Mouse (Mus musculus) Muller cell, postnatal 12 days (primary cell): ENCODE measurements at regions not wholly inside any gene's neighbourhood (a gene's known extent, or its start where the extent isn't known, plus 50 kb on each side); places are given as distances from the start of the nearest gene placed in this dataset.

Experiments used
- DNase-seq: peaks from one replicate; pipeline ENCODE4 v3.0.0-alpha.2; 2015; ENCODE audit errors: inconsistent ontology term

DNA sequence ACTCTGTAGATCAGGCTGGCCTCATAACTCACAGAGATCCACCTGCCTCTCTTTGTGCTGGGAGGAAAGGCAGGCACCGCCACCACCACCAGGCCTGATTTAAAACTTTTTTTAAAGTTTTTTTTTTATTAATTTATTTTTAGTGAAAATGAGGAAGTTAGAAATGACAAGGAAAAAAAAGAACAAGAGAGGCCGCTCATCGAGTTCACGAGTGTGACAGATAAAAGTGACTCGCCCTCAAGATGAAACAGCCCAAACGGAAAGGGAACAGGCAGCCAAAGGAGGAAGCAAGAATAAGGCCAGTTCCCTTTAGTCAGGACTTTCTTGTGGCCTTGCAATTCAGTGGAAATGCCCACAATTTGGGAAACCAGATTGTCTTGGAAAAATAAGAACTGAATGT is 163.4 kb upstream of the Jmjd1c start:
- DNase-seq, result no peak

DNA sequence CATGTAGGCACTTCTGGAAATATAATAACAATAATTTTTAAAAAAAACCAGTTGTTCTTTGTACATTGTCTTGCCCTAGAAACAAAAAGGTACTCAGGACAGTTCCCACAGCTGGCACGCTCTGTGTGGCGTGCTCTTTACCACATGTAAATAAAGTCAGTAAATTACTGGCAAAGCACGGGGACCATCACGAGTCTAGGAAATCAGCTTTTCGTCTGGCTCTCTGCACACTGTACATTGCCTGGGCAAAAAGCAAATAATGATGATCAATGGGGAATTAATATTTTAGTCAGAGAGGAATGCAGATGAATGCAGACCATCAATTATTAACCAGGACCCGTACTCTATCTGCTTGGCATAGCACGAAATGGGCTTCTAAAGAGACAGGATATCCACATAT is 162.2 kb upstream of the Jmjd1c start:
- DNase-seq, result no peak

DNA sequence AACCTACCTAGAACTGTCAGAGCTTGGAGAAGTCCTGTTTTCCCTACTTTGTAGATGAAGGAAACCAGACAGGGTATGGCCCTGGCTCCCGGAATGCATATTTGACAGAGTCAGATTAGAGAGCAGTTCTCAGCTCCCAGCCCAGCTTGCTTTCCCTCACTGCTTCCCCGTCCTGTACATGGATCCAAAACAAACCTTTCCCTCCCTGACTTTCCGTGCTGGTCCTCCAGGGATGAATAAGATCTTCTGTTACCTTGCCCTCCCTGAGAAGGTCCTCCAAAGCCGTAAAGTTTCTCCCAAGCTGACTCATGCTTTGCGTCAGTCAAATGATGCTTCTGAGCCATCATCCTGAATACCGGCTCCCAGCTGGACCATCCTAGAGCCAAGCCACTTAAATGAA is 160.2 kb upstream of the Jmjd1c start:
- no peak for DNase-seq

DNA sequence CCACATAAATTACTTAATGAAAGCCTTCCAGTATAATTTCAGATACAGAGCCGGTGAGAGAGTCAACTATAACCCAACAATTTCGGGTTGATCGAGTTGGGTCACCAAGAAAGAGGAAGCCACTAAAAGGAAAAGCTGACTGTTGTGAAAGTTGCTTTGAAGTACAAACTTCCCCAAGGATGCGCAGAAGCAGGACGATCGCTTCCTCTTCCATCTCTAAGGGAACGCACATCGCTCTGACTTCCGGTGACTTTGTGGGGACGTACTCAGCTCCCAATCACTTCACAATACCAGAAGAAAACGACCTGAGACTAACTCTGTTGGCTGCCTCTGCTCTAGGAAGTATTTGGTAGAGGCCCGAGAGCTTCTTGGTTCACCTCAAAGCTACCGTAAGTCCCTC is 158.8 kb upstream of the Jmjd1c start:
- no peak for DNase-seq

DNA sequence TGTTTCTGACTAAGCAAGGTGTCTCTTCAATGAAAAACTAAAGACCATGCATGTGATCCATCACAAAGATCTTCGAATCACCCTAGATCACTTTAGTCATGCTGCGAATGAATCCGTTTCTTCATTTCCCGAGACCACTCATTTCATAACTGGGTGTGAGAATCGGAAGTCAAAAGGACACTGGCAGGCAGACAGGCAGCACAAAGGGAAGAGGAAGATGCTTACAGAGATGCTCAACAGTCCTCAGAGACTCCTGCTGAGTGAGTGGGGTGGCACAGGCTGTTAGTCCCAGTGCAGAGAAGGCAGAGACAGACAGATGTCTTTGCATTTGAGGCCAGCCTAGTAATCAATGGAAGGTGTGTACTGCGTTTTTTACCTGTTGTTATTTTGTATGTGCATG is 155.6 kb upstream of the Jmjd1c start:
- no peak for DNase-seq

DNA sequence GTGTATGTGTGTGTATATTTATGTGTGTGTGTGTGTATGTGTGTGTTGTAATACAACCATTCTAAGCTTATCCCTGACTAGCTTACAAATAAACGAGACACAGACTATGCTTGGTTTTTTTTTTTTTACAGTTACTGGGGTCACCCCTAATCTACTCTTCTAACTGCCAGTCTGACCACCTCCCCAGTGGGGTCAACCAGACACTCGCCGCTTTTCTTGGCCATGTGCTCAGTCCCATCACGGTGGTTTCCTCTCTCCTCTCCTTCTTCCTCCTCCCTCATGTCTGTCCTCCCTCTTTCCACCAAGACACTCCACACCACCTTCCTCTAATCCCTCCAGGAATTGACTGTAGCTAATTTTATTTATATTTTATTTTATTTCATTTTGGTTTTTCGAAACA is 155.0 kb upstream of the Jmjd1c start:
- no peak for DNase-seq

DNA sequence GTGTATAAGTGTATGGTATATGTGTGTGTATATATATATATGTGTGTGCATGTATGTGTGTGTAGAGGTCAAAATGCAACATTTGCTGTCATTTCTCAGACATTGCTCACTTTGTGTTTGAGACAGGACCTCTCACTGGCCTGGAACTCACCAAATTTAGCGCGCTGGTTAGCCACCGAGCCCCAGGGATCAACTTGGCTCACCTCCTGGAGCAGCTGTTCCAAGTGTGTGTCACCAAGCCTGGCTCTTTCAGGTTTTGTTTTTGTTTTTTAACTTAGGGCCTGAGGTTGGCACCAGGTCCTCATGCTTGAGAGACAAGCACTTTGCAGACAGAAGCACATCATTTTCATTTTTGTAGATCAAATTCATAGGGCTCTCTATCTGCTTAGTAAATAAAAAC is 154.0 kb upstream of the Jmjd1c start:
- DNase-seq, result peak; percentile 56

DNA sequence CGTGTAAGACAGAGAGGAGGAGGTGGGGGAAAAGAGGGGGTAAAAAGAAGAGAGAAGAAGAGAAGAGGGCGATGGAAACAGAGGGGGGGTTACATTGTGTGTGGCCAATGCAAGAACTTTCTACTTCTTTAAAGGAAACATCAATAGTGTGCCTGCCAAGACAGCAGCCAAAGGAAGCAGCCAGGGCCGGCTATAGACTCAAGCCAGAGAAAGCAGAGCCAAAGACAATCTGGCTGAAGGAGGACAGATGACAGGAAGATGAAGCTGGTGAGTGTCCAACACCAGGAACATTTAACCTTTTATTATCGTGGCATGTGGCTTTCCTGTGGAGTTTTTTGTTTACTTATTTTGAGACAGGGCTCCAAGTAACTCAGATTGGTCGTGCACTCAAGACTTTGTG is 152.1 kb upstream of the Jmjd1c start:
- DNase-seq, result no peak

DNA sequence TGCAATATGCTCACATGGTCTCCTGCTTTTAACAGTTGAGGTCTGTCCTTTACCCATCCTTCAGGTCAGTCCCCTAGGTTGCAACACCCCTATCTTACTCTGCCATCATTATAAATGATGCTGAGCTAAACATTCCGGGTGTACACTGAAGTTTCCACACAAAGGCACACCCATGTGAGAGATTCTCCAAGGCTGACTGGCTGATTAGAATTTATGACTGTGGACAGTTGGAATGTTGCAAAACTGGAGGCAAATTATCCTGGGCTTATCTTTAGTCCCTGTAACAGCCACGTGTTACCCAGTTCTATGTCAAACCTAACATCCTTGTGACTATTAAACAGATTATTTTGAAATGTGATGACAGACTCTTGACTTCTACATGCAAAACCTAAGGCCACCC is 149.8 kb upstream of the Jmjd1c start:
- DNase-seq, result peak; percentile 20

DNA sequence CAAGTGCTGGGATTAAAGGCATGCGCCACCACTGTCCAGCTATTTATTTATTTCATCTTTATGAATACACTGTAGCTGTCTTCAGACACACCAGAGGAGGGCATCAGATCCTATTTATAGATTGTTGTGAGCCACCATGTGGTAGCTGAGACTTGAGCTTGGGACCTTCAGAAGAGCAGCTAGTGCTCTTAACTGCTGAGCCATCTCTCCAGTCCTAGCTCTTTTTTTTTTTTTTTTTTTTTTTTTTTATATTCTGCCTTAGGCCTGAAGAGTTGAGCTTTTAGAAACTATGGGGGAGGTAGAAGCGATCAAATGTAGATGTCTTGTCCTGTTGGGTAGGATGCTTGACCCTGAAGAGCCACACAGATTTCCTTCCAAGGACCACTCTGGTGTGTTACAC is 147.6 kb upstream of the Jmjd1c start:
- no peak for DNase-seq

DNA sequence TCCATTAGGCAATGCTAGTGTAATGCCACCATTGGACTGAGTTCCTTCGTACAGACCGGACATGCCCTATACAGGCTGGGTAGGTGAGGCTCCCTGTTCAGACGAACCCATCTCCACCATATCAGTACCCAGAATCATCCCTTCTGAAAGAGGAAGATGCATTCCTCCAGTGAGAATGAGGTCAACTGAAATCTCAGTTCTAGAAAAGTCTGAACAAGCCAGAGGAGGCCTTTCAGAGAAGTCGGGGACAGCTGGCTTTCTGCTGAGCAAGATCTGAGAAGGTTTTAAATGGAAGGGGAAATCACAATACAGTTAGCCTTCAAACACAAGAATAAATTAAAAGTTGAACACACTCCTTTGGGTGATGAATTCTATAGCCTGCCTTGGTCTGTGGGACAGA is 145.5 kb upstream of the Jmjd1c start:
- no peak for DNase-seq

DNA sequence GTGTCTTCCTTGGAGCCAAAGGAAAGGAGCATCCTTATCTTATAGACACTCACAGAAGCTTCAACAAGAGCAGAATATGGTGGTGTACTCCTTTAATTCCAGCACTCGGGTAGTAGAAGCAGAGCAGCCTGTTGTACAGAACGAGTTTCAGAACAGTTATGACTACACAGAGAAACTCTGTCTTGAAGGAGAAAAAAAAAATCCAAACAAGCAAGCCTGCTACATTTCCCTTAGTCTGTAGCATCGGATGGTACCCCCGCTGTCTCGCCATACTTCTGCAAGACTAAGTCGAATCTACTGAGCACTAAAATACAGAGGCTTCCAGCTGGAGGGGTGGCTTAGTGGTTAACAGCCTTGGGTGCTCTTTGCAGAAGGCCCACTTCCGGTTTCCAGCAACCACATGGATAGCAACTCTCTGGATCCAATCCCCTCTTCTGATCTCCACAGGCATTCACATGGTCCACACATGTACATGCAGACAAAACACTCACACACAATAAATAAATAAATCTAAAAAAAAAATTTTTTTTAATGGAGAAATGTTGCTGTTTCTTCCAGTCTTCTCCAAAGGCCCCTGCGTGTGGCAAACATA is 144.6 kb upstream of the Jmjd1c start:
- no peak for DNase-seq

DNA sequence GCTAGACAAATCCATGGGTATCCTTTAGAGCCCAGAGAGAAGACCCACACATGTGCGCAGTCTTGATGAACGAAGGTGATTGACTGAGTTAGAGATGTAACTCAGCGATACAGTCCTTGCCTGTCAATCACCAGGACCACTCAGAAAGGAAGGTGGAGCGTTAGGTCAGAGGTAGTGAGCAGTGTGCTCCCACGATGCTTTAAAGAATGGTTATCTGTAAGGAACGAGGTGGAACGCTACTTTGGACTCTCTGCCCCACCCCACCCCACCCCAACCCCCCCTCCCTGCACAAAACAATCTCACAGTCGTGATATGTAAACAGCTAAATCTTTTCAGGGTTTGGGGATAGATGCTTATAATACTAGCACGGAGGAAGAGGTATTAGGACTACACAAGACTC is 144.0 kb upstream of the Jmjd1c start:
- DNase-seq, result no peak

DNA sequence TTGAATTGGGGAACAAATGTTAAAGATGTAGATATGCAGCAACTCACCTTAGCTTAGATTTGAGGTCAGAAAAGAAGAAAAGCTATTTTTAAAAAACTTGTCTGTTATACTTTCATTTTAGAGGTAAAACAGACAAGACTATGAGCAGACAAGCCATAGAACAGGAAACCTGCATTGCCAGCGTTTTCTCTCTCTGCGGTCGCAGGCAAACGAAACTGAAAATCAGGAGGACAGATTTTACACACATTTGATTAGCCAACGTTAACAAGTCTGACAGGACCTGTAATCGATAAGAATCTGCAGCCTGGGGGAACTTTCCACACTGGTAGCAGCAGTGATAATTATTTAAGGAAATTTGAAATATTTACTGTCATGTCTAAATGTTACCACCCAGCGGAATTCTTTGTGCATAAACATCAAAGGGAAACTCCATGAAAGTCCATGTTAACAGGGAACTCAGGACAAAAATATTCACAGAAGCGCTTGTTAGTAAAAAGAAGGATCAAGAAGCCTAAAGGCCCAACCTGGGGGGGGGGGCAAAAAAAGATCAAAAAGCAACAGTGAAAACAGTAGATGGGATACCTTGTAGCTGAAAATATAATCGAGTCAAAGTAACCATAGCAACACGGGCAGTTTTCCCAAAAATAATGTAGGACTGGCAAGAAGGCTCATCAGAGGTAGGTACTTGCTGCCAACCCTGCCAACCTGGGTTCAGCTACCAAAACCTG is 142.5 kb upstream of the Jmjd1c start:
- no peak for DNase-seq

DNA sequence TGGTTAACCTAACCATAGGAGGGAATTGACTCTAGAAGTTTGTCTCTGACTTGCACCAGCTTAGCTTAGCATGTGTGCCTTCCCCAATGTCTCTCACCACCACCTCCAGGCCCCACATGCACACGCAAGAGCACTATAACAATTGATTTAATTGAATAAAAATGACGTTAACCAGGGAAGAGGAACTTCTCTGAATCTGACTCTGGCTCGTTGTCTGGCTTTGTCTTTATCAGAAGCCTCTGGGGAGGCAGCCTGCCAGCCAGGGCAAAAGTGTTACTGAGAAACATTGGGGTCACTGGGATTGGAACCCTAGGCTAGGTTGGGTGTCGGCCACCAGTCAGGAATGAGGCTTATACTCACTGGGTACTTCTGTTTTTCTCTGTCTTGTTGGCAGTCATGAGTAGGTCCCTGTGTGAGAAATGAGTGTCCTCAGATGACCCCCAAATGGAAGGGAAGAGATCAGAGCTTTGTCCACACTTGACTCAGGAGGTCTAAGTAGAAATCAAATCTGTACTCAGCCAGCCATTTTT is 141.9 kb upstream of the Jmjd1c start:
- DNase-seq, result peak; percentile 44

DNA sequence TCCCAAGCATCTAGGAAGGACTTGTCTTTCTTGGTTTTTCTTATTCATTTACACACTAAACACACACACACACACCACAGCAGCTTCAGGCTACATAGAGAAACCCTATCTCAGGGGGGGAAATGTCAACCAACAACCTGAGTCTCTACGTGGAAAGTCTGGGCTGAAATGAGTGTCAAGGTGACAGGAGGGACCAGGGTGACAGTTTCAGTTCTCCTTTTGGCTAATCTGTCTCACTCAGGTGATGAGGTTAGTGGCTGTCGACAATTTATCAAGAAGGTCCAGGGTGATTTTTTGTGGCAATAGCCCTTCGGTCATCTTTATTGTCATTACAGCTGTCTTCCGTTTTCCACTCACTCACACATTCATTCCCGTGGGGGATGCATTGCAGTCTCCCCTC is 140.5 kb upstream of the Jmjd1c start:
- DNase-seq, result no peak

DNA sequence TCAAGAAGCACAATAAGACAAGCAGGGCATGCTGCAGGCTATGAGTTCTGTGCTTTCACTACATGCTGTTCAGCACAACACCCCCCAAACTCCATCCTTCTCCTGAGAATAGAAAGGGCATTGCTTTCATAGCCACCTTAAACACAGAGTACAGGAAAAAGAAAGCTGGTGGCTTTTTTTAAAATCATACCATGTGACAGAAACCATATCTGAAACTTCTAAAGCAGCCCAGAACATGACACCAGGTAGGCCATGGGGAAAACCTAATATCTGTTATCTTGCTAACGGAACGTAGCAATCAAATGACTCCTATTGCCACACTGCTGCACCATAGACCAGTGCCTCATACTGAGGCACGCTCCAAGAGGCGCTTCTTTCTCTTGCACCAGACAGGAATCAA is 139.3 kb upstream of the Jmjd1c start:
- DNase-seq, result no peak

DNA sequence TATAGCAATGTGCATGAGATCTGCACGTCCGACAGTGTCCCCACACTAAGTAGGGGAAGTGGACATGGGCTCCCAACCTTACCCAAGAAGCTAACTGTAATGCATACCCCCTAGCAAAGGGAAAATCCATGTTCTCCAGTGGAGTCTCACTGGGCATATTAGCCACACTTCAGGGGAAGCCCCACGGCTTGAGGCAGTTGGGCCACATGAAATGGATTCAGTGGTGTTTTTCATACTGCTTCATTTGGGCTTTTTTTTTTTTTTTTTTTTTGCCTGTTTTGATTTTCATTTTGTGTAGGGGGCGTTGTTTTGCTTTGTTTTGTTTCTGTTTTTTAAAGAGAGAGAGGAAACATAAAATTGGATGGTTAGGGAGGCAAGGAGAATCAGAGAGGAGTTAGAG is 138.6 kb upstream of the Jmjd1c start:
- DNase-seq, result no peak
